Mouse (Mus musculus): ENCODE measurements around the gene Pth1r. TPM values are rescaled to one million over a fixed set of nuclear protein-coding genes. Genes with fewer than 3 reads are reported as not detected.

Pth1r gene
- total RNA-seq, 2 experiments from 2014 or later = 5.6 to 6.5 TPM

GRCm38 (mm10) chr9:110750404-110751187, 3.7 kb upstream of the Pth1r start:
- DNase-seq (ENCODE audit: low spot score in 2 of 2) = no peak

- no peak for DNase-seq (ENCODE audit: low spot score in 2 of 2)
These were observed 1.5 kb upstream of the Pth1r start for GRCm38 (mm10) chr9:110748451-110748850.

GRCm38 (mm10) chr9:110746238-110746637, 707 bp downstream of the Pth1r start:
- DNase-seq (ENCODE audit: low spot score in 2 of 2) = no peak

GRCm38 (mm10) chr9:110745752-110746151, 1.2 kb downstream of the Pth1r start:
- no peak for DNase-seq (ENCODE audit: low spot score in 2 of 2)

GRCm38 (mm10) chr9:110743456-110744323, 3.3 kb downstream of the Pth1r start:
- no peak for DNase-seq (ENCODE audit: low spot score in 2 of 2)

- no peak for DNase-seq (ENCODE audit: low spot score in 2 of 2)
These were observed 3.9 kb downstream of the Pth1r start for GRCm38 (mm10) chr9:110742951-110743455.

- DNase-seq (ENCODE audit: low spot score in 2 of 2) = no peak
These were observed 4.5 kb downstream of the Pth1r start for GRCm38 (mm10) chr9:110742295-110742950.

- DNase-seq (ENCODE audit: low spot score in 2 of 2) = no peak
These were observed 5.1 kb downstream of the Pth1r start, which contains the start of gene Myl3 for GRCm38 (mm10) chr9:110741711-110742294. Gene Myl3 (plus strand): TSS chr9:110741861.

GRCm38 (mm10) chr9:110739961-110740360, 7.0 kb downstream of the Pth1r start:
- DNase-seq (ENCODE audit: low spot score in 2 of 2) = no peak

GRCm38 (mm10) chr9:110738054-110738453, 8.9 kb downstream of the Pth1r start:
- DNase-seq (ENCODE audit: low spot score in 2 of 2) = no peak

GRCm38 (mm10) chr9:110736362-110736761, 10.6 kb downstream of the Pth1r start:
- no peak for DNase-seq (ENCODE audit: low spot score in 2 of 2)

GRCm38 (mm10) chr9:110734154-110734553, 12.8 kb downstream of the Pth1r start:
- no peak for DNase-seq (ENCODE audit: low spot score in 2 of 2)

- no peak for DNase-seq (ENCODE audit: low spot score in 2 of 2)
These were observed 13.8 kb downstream of the Pth1r start for GRCm38 (mm10) chr9:110733102-110733501.

- DNase-seq (ENCODE audit: low spot score in 2 of 2) = peak; percentile 31 to 43
These were observed 14.3 kb downstream of the Pth1r start for GRCm38 (mm10) chr9:110732623-110733022.

GRCm38 (mm10) chr9:110731859-110732258, 15.1 kb downstream of the Pth1r start:
- DNase-seq (ENCODE audit: low spot score in 2 of 2) = no peak

GRCm38 (mm10) chr9:110729841-110730240, 17.1 kb downstream of the Pth1r start:
- DNase-seq (ENCODE audit: low spot score in 2 of 2) = peak in 1 of 2 experiments; percentile 37

GRCm38 (mm10) chr9:110726867-110727266, 20.1 kb downstream of the Pth1r start:
- DNase-seq (ENCODE audit: low spot score in 2 of 2) = no peak

GRCm38 (mm10) chr9:110725721-110726135, 21.2 kb downstream of the Pth1r start:
- DNase-seq (ENCODE audit: low spot score in 2 of 2) = peak; percentile 43 to 48

GRCm38 (mm10) chr9:110722060-110722459, 24.9 kb downstream of the Pth1r start:
- no peak for DNase-seq (ENCODE audit: low spot score in 2 of 2)

- no peak for DNase-seq (ENCODE audit: low spot score in 2 of 2)
These were observed 27.0 kb downstream of the Pth1r start for GRCm38 (mm10) chr9:110719977-110720376.

GRCm38 (mm10) chr9:110718810-110719209, 28.1 kb downstream of the Pth1r start:
- DNase-seq (ENCODE audit: low spot score in 2 of 2) = no peak
